Mouse (Mus musculus) G1E (cell line): ENCODE measurements around the gene Orc5. TPM values are rescaled to one million over a fixed set of nuclear protein-coding genes. Genes with fewer than 3 reads are reported as not detected.
"Not testable (repeated sequence)": the region's sequence is repeated elsewhere in the genome, so short reads cannot be mapped to it uniquely, and the experiment has no call there.

Source experiments
- ATAC-seq: 2 replicates; pipeline ENCODE4 v1.8.0; 2016; ENCODE audit warnings: mild to moderate bottlenecking; ENCODE audit not compliant: insufficient number of reproducible peaks, poor library complexity, low FRiP score, severe bottlenecking; ENCODE audit errors: extremely low read depth
- DNase-seq: peaks from one replicate; pipeline ENCODE4 v3.0.0; 2012; ENCODE audit warnings: low spot score
- H3K27me3 ChIP-seq: 2 replicates; pipeline ENCODE4 v1.6.1; 2012; ENCODE audit warnings: mild to moderate bottlenecking, low read length, inconsistent platforms; ENCODE audit not compliant: insufficient read depth
- H3K36me3 ChIP-seq: replicated peaks from 2 replicates; pipeline ENCODE3; 2012; ENCODE audit warnings: mild to moderate bottlenecking, inconsistent platforms
- H3K4me1 ChIP-seq: 2 replicates; pipeline ENCODE4 v1.6.1; 2012; ENCODE audit warnings: low read depth, low read length, inconsistent platforms, mixed read lengths; ENCODE audit not compliant: insufficient read depth
- H3K4me3 ChIP-seq: 2 replicates; pipeline ENCODE4 v1.5.1; 2012; ENCODE audit warnings: low read depth, mild to moderate bottlenecking, inconsistent platforms, low read length, moderate library complexity, mixed read lengths
- H3K9me3 ChIP-seq: replicated peaks from 2 replicates; pipeline ENCODE4 v1.6.1; 2012; ENCODE audit warnings: inconsistent platforms
- CTCF ChIP-seq: IDR thresholded peaks from 2 replicates; pipeline ENCODE4 v1.5.1; 2012; ENCODE audit warnings: low read depth, low read length, inconsistent platforms, mixed read lengths
- GATA1 ChIP-seq: IDR thresholded peaks from 2 replicates; pipeline ENCODE4 v1.6.1; 2012; ENCODE audit warnings: borderline replicate concordance, low read length, inconsistent platforms, mixed read lengths
- GATA2 ChIP-seq: IDR thresholded peaks from 2 replicates; pipeline ENCODE4 v1.6.1; 2012; ENCODE audit warnings: low read depth, low read length, inconsistent platforms, borderline replicate concordance
- POLR2AphosphoS5 ChIP-seq: IDR thresholded peaks from 2 replicates; pipeline ENCODE4 v1.6.1; 2012; ENCODE audit warnings: low read depth, low read length, inconsistent platforms; ENCODE audit not compliant: insufficient replicate concordance
- TAL1 ChIP-seq: conservative IDR thresholded peaks from 2 replicates; pipeline ENCODE4 v1.6.1; 2012; ENCODE audit warnings: low read depth, low read length, inconsistent platforms, mixed read lengths
- polyA plus RNA-seq: library from polyadenylated mRNA; stranded (reverse); fragments of >175 nt; gene quantifications from 2 replicates; pipeline ENCODE4 v1.2.3, GENCODE M21; 2012
- total RNA-seq, 2 experiments: library from RNA; stranded (forward) in 1 of 2; stranded (reverse) in 1 of 2; fragments of 200-1000 nt in 1 of 2; fragments of >200 nt in 1 of 2; fragmentation: Nextera tagmentation in 1 of 2; gene quantifications; 2 replicates each; pipeline ENCODE4 v1.2.3; 2014 to 2017

Orc5 gene
- total and polyA plus RNA-seq, 3 experiments: 4.1 to 125 (median 73.8) TPM

DNA sequence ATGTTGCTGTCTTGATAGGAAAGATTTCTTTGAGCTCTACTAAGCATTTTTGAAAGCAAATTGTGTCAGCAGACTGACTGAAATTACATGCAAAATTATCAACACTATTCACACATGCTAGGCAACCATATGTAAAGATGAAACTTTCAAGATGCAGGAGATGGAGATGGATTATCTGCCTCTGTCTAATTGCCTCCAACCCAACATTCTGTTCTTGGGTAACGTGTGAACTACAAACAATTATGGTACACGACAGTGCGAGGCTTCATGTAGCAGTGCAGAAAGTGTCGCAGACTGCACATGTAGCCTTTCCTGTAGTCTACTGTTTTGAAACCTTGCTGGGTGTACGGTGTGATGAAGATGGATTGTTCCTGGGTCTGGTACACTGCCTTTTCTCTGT is 67.7 kb downstream of the Orc5 start:
- no peak for DNase-seq
- Histone ChIP-seq H3K4me1 (peaks cover 18% of the 10 kb centered on the region), H3K36me3 (peaks cover 37% of the 10 kb centered on the region), H3K9me3 (no peaks in the 10 kb centered on the region), H3K27me3 (no peaks in the 10 kb centered on the region), H3K4me3 (no peak overlapping the region)
- no peak for TF ChIP-seq GATA1
- TF ChIP-seq POLR2AphosphoS5: no peak
- TF ChIP-seq GATA2: no peak
- no peak for TF ChIP-seq CTCF
- TF ChIP-seq TAL1: no peak
- ATAC-seq: no peak

DNA sequence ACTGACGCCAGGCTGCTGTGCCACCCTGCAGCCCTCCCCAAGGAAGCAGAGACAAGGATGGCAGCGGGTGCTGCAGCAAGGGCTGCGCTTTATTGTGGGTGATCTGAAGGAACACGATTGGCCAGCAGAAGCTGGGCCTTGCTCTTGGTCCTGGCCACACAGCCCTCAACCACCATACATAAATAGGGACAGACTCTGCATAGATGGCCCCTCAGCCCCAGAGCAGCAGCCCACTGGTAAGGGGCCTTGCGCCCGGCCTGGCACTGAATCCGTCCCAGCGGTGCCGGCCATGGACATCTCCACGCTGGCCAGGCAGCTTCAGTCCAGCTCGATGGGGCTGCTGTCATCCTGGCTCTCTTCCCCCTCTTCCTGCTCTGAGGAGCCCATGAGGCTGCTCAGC is 77.8 kb downstream of the Orc5 start:
- ATAC-seq, DNase-seq, H3K27me3 ChIP-seq, H3K4me1 ChIP-seq, H3K9me3 ChIP-seq, H3K4me3 ChIP-seq, H3K36me3 ChIP-seq: not testable (repeated sequence)

DNA sequence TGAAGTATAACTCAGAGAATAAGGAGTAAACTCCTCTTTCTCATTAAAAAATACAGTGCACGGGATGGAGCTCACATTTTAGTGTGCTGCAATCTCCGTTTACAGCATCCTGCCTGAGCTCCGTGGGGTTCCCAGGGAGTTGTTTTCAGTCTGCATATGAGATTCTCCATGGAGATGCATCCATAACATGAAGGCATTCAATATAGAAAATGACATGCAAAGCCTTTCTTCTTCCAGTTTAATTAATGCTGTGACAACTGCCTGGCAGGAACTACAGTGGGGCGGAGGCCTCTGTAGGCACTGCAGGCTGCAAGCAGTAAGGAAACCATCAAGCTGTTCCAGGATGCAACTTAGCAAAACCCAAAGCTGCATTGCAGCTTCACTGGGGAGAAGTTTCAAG is 79.0 kb downstream of the Orc5 start:
- H3K36me3 ChIP-seq: no peaks in the 10 kb centered on the region
- no peaks in the 10 kb centered on the region for H3K9me3 ChIP-seq
- ATAC-seq (no peak), DNase-seq (no peak)
- H3K4me3 ChIP-seq: no peak overlapping the region
- H3K4me1 ChIP-seq: no peaks in the 10 kb centered on the region
- TF ChIP-seq TAL1: no peak
- TF ChIP-seq CTCF: no peak
- TF ChIP-seq GATA1: no peak
- no peak for TF ChIP-seq GATA2
- TF ChIP-seq POLR2AphosphoS5: no peak
- H3K27me3 ChIP-seq: no peaks in the 10 kb centered on the region; the same call in 1 of the 2 replicates

DNA sequence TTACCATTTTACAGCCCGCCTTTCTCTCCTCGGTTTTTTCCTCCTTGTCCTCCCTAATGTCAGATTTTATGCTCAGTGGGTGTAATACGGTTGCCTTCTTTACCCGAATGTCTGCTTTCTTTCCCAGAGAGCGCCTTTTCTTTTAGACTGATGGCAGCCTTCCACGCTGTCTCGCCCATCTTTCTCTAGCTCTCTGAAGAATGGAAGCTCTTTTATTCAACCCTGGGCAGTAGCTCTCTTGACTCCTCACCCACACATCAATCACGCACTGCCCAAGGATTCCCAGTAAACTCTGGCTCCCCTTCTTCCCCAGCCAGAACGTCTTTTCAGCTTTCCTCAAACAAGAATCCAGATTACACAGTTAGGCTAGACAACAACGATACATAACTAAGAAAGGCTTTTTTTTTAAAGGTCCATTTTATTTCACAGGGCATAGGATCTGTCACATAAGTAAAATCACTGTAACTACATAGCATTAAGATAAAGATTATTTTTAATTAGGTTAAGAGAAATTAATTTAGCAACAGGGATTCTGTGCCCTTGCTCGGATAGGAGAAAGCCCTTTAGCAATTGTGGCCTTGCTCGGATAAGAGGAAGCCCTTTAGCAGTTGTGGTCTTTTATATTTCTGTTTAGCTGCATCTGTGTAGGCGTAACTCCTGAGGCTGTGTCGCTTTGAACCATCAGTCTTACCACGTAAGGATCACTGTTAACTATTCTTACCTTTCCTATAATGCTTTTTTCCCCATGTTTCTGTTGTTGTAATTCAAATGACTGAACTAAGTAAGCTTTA is 97.2 kb downstream of the Orc5 start:
- DNase-seq (no peak), ATAC-seq (no peak)
- Histone ChIP-seq H3K27me3 (0 out of 2 replicates have a peak, but pooled peaks cover 5% of the 10 kb centered on the region), H3K4me1 (peaks cover 2% of the 10 kb centered on the region; the same call in 1 of the 2 replicates), H3K36me3 (no peaks in the 10 kb centered on the region), H3K9me3 (no peaks in the 10 kb centered on the region), H3K4me3 (no peak overlapping the region)
- no peak for TF ChIP-seq GATA2
- TF ChIP-seq TAL1: no peak
- TF ChIP-seq GATA1: no peak
- no peak for TF ChIP-seq POLR2AphosphoS5
- TF ChIP-seq CTCF: no peak

DNA sequence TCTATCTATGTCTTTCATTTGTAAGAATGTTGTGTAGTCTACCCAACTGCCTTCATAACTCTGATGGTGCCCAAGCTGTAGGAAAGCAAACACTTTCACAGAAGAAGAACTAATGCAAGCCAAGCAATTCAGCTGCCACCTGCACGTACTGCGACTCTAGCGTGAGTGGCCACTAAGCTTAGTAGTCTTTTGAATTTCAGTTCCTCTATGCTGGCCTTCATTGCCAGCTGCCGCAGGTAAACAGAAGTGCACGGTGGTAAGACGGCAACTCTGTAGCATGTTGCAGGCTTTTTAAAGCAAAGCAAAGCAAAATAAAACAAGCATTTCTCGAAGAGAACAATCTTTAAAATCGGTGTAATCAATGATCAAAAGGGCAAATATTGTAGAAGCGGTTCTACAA is 97.8 kb downstream of the Orc5 start:
- no peaks in the 10 kb centered on the region for H3K9me3 ChIP-seq
- TF ChIP-seq TAL1: no peak
- TF ChIP-seq CTCF: no peak
- no peak for TF ChIP-seq GATA2
- TF ChIP-seq POLR2AphosphoS5: no peak
- TF ChIP-seq GATA1: no peak

DNA sequence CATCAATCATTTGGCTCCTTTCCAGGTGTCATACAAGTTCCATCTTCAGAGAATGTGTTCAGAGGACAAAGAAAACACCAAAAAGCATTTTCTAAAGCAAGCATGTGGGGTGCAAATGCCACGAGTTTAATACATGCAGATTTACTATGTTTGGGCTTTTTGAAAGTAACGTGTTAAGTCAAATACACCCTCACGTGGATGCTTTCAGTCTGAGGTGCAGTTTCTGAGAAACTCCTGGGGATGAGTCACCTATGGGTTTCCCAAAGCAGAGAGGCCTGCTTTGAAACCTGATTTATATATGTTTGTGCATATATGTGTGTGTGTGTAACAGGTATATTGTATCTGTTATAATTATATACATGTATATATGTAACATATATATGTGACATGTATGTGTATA is 98.5 kb downstream of the Orc5 start:
- Histone ChIP-seq H3K36me3 (no peaks in the 10 kb centered on the region), H3K4me1 (peaks cover 2% of the 10 kb centered on the region; the same call in 1 of the 2 replicates), H3K9me3 (no peaks in the 10 kb centered on the region), H3K27me3 (0 out of 2 replicates have a peak, but pooled peaks cover 5% of the 10 kb centered on the region), H3K4me3 (no peak overlapping the region)
- ATAC-seq (no peak), DNase-seq (no peak)
- no peak for TF ChIP-seq POLR2AphosphoS5
- no peak for TF ChIP-seq CTCF
- no peak for TF ChIP-seq GATA2
- no peak for TF ChIP-seq TAL1
- no peak for TF ChIP-seq GATA1

More for the DNA sequence above, 97.8 kb downstream of the Orc5 start:
- Histone ChIP-seq H3K27me3 (0 out of 2 replicates have a peak, but pooled peaks cover 5% of the 10 kb centered on the region), H3K36me3 (no peaks in the 10 kb centered on the region), H3K4me1 (peaks cover 2% of the 10 kb centered on the region; the same call in 1 of the 2 replicates), H3K4me3 (no peak overlapping the region)
- DNase-seq (no peak), ATAC-seq (no peak)

DNA sequence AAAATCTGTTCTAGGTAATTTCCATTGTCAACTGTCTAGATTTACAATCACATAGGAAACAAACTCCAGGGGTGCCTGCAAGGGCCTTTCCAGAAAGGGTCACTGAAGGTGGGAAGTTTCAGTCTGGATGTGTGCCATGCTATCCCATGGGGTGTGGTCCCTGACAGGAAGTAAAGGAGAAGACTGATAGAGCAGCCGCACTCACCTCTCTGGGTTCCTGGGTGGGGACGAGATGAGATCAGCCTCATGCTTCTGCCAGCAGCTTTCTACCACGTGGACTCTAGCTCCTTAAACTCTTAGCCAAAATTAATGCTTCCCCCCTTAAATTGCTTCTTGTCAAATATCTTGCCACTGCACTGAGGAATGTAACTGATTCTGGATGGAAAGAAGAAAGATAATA is 100.7 kb downstream of the Orc5 start:
- no peaks in the 10 kb centered on the region for H3K9me3 ChIP-seq
- no peak for ATAC-seq
- TF ChIP-seq GATA1 (no peak), TAL1 (no peak), GATA2 (no peak)
- H3K36me3 ChIP-seq: no peaks in the 10 kb centered on the region
- DNase-seq: no peak
- peaks cover 2% of the 10 kb centered on the region; the same call in 1 of the 2 replicates for H3K4me1 ChIP-seq
- H3K4me3 ChIP-seq: no peak overlapping the region
- 0 out of 2 replicates have a peak, but pooled peaks cover 5% of the 10 kb centered on the region for H3K27me3 ChIP-seq

Other genes with a start within 250 kb of the Orc5 start
- gene Reln, start 205.7 kb downstream of the Orc5 start, total RNA-seq (2014; fragmentation: Nextera tagmentation): 42.8 TPM in 1 of 2 replicates, not detected in the other
- gene Reln, start 205.7 kb downstream of the Orc5 start, total RNA-seq (2017): 0.70 and 1.1 TPM in 2 replicates
- 0.04 and 0.06 TPM in 2 replicates for gene Reln, start 205.7 kb downstream of the Orc5 start, polyA plus RNA-seq
- gene Lhfpl3, start 195.6 kb upstream of the Orc5 start, total RNA-seq (2014; fragmentation: Nextera tagmentation): not detected in 2 replicates
- gene Lhfpl3, start 195.6 kb upstream of the Orc5 start, total RNA-seq (2017): 0.05 TPM in 1 of 2 replicates, not detected in the other
- not detected in 2 replicates for gene Lhfpl3, start 195.6 kb upstream of the Orc5 start, polyA plus RNA-seq